Mouse (Mus musculus) cortical plate, adult 2 months (tissue): ENCODE measurements at regions not wholly inside any gene's neighbourhood (a gene's known extent, or its start where the extent isn't known, plus 50 kb on each side); places are given as distances from the start of the nearest gene placed in this dataset.

Experiments used
- H3K27ac ChIP-seq: fragments of 200-500 bp; 2 replicates; pipeline ENCODE4 v1.5.1; 2012; ENCODE audit warnings: low read length, control low read depth, inconsistent platforms; ENCODE audit not compliant: insufficient read depth
- H3K4me1 ChIP-seq: fragments of 200-500 bp; 2 replicates; pipeline ENCODE4 v1.6.1; 2011; ENCODE audit warnings: low read length; ENCODE audit not compliant: control insufficient read depth, insufficient read depth
- H3K4me3 ChIP-seq: fragments of 200-500 bp; 2 replicates; pipeline ENCODE4 v1.5.1; 2011; ENCODE audit warnings: mild to moderate bottlenecking, low read length, control low read depth; ENCODE audit not compliant: insufficient read depth
- CTCF ChIP-seq: fragments of 200-500 bp; IDR thresholded peaks from 2 replicates; pipeline ENCODE4 v1.5.1; 2011; ENCODE audit warnings: mild to moderate bottlenecking, control low read depth, low read length; ENCODE audit not compliant: insufficient read depth; ENCODE audit errors: extremely low read depth
- POLR2A ChIP-seq: fragments of 200-500 bp; IDR thresholded peaks from 2 replicates; pipeline ENCODE4 v1.6.1; 2011; ENCODE audit warnings: mild to moderate bottlenecking, low read length, control low read depth; ENCODE audit not compliant: insufficient read depth; ENCODE audit errors: extremely low read depth

DNA sequence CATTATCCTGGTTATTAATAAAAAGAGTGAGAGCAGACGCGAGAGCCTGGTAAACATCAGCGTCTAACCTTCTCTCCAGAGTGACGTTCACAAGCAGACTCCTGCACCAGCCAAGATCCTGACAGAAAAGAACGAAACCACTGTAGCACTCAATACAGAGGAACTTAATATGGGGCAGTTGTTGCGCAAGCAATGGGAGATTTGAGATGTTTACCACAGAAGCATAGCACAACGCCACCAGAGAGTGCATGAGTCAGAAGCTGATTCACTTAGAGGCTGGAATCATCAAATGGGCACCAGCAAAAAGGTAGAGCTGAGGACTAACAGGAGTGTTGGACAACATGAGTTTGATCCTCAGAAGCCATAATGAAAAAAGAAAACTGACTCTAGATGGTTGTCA, 169.7 kb upstream of the Ap5m1 start:
- Histone ChIP-seq H3K27ac (no peak overlapping the region), H3K4me3 (no peak overlapping the region), H3K4me1 (no peaks in the 10 kb centered on the region)
- TF ChIP-seq CTCF (no peak), POLR2A (no peak)

DNA sequence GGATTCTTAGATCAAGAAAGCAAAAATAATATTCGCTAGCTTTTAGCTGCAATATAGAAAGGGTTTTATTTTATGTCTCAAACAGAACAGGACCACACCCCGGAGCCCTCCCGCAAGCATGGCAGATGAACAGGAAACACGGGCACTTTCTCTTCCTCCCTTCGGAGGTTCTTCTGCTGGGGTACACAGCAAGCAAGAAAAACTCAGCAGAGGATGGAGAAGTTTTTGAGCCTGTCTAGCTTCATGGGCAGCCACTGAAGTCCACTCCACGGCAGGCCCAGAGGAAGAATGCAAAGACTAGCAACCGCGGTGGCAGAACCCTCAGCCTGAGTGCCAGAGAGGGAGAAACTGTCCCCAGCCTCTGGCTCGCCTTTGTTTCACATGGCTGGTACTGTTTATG, 174.7 kb upstream of the Ap5m1 start:
- TF ChIP-seq POLR2A (no peak), CTCF (no peak)
- Histone ChIP-seq H3K27ac (no peak overlapping the region), H3K4me1 (no peaks in the 10 kb centered on the region), H3K4me3 (no peak overlapping the region)

DNA sequence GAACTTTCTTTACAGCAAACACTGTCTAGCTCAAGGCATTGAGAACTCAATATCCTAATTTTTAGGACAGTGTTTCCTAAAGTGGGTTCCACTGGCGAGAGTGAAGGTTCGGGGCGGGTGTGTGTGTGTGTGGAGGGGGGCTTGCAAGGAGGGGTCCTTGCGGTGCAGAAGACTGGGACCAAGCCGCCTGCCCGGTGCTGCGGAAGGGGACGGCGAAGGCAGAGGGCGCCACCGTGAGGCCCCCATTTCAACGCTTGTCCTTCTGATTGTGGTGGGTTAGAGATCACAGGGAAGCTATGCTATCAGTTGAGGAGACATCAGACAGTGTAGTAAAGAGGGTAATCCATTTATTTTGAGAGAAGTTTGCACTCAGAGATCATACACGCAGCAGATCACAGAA, 176.9 kb upstream of the Ap5m1 start:
- Histone ChIP-seq H3K4me1 (no peaks in the 10 kb centered on the region), H3K27ac (no peak overlapping the region), H3K4me3 (no peak overlapping the region)
- TF ChIP-seq CTCF (0 out of 2 replicates have a peak, but pooled peaks have one; percentile 6), POLR2A (no peak)

DNA sequence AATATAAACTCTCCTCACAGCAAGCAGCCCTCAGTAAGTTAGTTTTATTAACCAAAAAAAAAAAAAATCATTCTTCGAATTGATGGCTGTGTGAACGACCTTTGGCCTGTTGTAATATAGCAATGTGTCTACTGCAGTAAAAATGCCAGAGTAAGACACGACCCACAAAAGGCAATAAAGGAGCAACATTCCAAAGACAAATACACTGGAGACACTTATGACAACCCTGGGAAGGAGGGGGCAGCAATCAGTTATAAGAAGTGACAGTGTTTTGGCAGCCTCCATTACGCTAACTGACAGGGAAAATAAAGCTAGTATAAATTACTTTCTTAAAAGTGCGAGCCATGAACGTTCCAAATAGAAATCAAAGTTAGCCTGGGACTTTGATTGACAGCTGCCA, 185.9 kb upstream of the Ap5m1 start:
- TF ChIP-seq CTCF (no peak), POLR2A (no peak)

DNA sequence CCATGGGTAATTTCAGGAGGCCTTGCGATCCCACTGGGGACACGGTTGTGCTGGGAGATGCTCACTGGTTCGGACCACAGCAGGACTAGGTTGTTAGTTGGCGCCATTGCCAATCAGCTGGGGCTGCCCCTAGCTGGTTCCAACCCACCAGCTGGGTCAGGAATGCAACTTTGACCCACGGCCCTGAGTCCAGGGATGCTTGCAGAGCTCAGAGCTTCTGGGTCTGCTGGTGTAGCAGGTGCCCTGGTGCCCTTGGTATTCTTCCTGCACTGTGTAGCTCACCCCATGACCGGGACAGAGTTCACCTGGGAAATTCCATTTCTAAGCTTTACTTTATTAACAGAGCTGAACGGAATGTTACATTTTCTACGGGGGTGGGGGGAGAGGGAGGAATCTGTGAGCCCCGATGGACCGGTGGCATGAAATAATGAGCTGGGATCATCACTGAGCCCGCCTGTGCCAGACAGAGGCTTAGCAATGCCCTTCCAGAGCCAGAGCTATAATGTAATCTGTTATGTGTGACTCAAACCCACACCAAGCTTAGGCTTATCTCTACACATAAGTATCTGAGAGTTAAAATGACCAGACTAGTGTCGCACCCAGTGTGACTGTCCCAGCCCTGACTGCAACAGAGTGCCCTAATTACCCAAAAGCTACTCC, 187.8 kb upstream of the Ap5m1 start:
- no peak for TF ChIP-seq POLR2A
- TF ChIP-seq CTCF, result no peak

More for the DNA sequence above, 185.9 kb upstream of the Ap5m1 start:
- no peak overlapping the region for H3K27ac ChIP-seq
- no peaks in the 10 kb centered on the region for H3K4me1 ChIP-seq
- no peak overlapping the region for H3K4me3 ChIP-seq

GRCm38 (mm10) chr14:48871313-48871712, 194.6 kb upstream of the Ap5m1 start:
- H3K4me1 ChIP-seq, result no peaks in the 10 kb centered on the region
- TF ChIP-seq POLR2A (no peak), CTCF (no peak)
- no peak overlapping the region for H3K27ac ChIP-seq
- no peak overlapping the region for H3K4me3 ChIP-seq

More for the DNA sequence above, 187.8 kb upstream of the Ap5m1 start:
- Histone ChIP-seq H3K4me3 (no peak overlapping the region), H3K27ac (no peak overlapping the region), H3K4me1 (no peaks in the 10 kb centered on the region)

- Histone ChIP-seq H3K4me1 (no peaks in the 10 kb centered on the region), H3K27ac (no peak overlapping the region), H3K4me3 (no peak overlapping the region)
- TF ChIP-seq CTCF (no peak), POLR2A (no peak)
These were observed 195.9 kb upstream of the Ap5m1 start for GRCm38 (mm10) chr14:48869956-48870355.

DNA sequence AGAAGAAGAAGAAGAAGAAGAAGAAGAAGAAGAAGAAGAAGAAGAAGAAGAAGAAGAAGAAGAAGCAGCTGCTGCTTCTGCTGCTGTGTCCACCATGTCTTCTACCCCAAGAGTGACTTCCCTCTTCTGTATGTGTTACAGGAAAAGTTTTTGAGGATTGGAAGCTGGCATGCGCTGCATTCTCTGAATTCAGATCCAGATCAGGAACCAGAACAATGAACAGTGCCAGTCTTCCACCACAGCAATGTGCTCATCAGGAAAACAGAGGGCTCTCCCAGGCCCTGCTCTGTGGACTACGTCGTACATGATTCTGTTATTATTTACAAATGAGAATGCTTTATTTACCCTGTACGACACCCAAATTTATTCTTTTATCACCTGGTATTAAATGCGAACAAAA, 181.8 kb upstream of the Otx2 start:
- no peaks in the 10 kb centered on the region for H3K4me1 ChIP-seq
- H3K27ac ChIP-seq, result no peak overlapping the region
- TF ChIP-seq CTCF (no peak), POLR2A (no peak)
- no peak overlapping the region for H3K4me3 ChIP-seq

GRCm38 (mm10) chr14:48854188-48854924, 180.7 kb upstream of the Otx2 start:
- Histone ChIP-seq H3K27ac (no peak overlapping the region), H3K4me1 (no peaks in the 10 kb centered on the region), H3K4me3 (no peak overlapping the region)
- TF ChIP-seq POLR2A (no peak), CTCF (no peak)

DNA sequence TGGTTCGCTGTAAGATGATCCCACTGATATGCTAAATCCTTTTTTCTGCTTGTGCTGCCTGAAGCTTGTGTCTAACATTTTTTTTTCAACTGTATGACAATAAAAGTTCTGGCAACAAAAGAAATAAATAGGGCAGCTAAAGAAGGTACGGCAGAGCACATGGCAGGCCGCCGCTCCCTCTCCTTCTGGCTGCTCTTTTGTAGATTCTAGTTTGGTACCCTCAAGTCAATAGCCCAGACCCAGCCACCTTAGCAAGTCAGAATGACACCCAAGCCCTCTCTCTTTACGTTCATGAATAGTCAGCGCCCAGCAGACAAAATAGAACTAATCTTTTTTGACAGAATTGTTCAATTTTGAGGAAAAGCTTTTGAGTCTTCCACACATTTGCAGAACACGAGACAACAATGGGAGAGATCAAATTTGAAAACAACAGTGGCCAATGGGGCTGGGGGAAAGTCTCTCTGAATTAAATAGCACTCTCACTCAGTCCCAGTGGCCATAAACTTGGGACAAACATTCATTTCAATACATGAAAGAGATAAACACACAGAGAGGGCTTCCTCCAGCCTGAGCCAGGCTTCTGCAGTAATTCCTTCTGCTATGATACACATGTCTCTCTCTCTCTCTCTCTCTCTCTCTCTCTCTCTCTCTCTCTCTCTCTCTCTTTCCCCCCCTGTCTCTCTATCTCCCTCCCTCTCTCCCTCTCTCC, 180.0 kb upstream of the Otx2 start:
- Histone ChIP-seq H3K4me3 (no peak overlapping the region), H3K4me1 (no peaks in the 10 kb centered on the region), H3K27ac (no peak overlapping the region)
- TF ChIP-seq CTCF (no peak), POLR2A (no peak)
